Mouse (Mus musculus): Measurements from ENCODE around the gene Slc35b2. TPM values are rescaled to one million over a fixed set of nuclear protein-coding genes. Genes with fewer than 3 reads are reported as not detected.

Gene Slc35b2
- total and polyA plus RNA-seq, 3 experiments: 43.6 to 167 (median 59.7) TPM

GRCm38 (mm10) chr17:45545278-45545961 is 18.3 kb upstream of the Slc35b2 start:
- peak; percentile 14 for DNase-seq

GRCm38 (mm10) chr17:45546941-45547340 is 16.7 kb upstream of the Slc35b2 start:
- no peak for DNase-seq

GRCm38 (mm10) chr17:45547461-45548190 is 16.0 kb upstream of the Slc35b2 start:
- DNase-seq: no peak

GRCm38 (mm10) chr17:45548541-45549512 is 14.8 kb upstream of the Slc35b2 start:
- no peak for DNase-seq

GRCm38 (mm10) chr17:45549617-45550181 is 14.0 kb upstream of the Slc35b2 start, which contains the start of gene Tmem151b:
TSS of gene Tmem151b (minus strand) at chr17:45549677.
- no peak for DNase-seq

GRCm38 (mm10) chr17:45550253-45550652 is 13.4 kb upstream of the Slc35b2 start:
- no peak for DNase-seq

- DNase-seq: no peak
Observed at GRCm38 (mm10) chr17:45551249-45551796, 12.4 kb upstream of the Slc35b2 start.

GRCm38 (mm10) chr17:45551816-45552451 is 11.7 kb upstream of the Slc35b2 start:
- DNase-seq: peak; percentile 83

- DNase-seq: no peak
Observed at GRCm38 (mm10) chr17:45553065-45553464, 10.6 kb upstream of the Slc35b2 start.

GRCm38 (mm10) chr17:45554420-45554819 is 9.3 kb upstream of the Slc35b2 start:
- no peak for DNase-seq

- peak; percentile 98 for DNase-seq
Observed at GRCm38 (mm10) chr17:45555452-45556106, 8.1 kb upstream of the Slc35b2 start, which contains the start of gene Nfkbie. TSS of gene Nfkbie (plus strand) at chr17:45555703.

- no peak for DNase-seq
Observed at GRCm38 (mm10) chr17:45556107-45556489, 7.6 kb upstream of the Slc35b2 start.

GRCm38 (mm10) chr17:45556514-45557245 is 7.0 kb upstream of the Slc35b2 start:
- peak; percentile 8 for DNase-seq

- DNase-seq: peak; percentile 8
Observed at GRCm38 (mm10) chr17:45557246-45557824, 6.3 kb upstream of the Slc35b2 start.

GRCm38 (mm10) chr17:45557998-45558862 is 5.4 kb upstream of the Slc35b2 start:
- peak; percentile 20 for DNase-seq

- DNase-seq: peak; percentile 8
Observed at GRCm38 (mm10) chr17:45559732-45560525, 3.7 kb upstream of the Slc35b2 start.

- DNase-seq: peak; percentile 3
Observed at GRCm38 (mm10) chr17:45563216-45563615, 458 bp upstream of the Slc35b2 start.
